Mouse (Mus musculus) forebrain, embryonic 16.5 days (tissue): Measurements from ENCODE around the gene Sema6d. TPM values are rescaled to one million over a fixed set of nuclear protein-coding genes. Genes with fewer than 3 reads are reported as not detected.

Source experiments
- ATAC-seq: fragments of 200-750 bp; cut with Nextera tagmentation; 2 replicates; pipeline ENCODE4 v1.8.0; 2017; ENCODE audit warnings: mild to moderate bottlenecking, moderate library complexity
- H3K27ac ChIP-seq: fragments of 300-500 bp; sonication (generic); 2 replicates; pipeline ENCODE4 v1.5.1; 2014; ENCODE audit warnings: low read length, control low read depth
- H3K27me3 ChIP-seq: fragments of 300-500 bp; sonication (generic); replicated peaks from 2 replicates; pipeline ENCODE4 v1.6.1; 2014; ENCODE audit warnings: low read length; ENCODE audit not compliant: control insufficient read depth, insufficient read depth
- H3K36me3 ChIP-seq: fragments of 300-500 bp; sonication (generic); 2 replicates; pipeline ENCODE4 v1.6.1; 2014; ENCODE audit not compliant: control insufficient read depth, insufficient read depth
- H3K4me1 ChIP-seq: fragments of 300-500 bp; sonication (generic); replicated peaks from 2 replicates; pipeline ENCODE4 v1.6.1; 2014; ENCODE audit warnings: low read length; ENCODE audit not compliant: control insufficient read depth, insufficient read depth
- H3K4me2 ChIP-seq: fragments of 300-500 bp; sonication (generic); 2 replicates; pipeline ENCODE4 v1.6.1; 2014; ENCODE audit warnings: mild to moderate bottlenecking, low read length, control low read depth
- H3K4me3 ChIP-seq: fragments of 300-500 bp; sonication (generic); replicated peaks from 2 replicates; pipeline ENCODE4 v1.5.1; 2014; ENCODE audit warnings: mild to moderate bottlenecking, low read length, control low read depth
- H3K9ac ChIP-seq: fragments of 300-500 bp; sonication (generic); replicated peaks from 2 replicates; pipeline ENCODE4 v1.6.1; 2014; ENCODE audit warnings: low read depth, low read length, control low read depth
- H3K9me3 ChIP-seq: fragments of 300-500 bp; sonication (generic); 2 replicates; pipeline ENCODE4 v1.6.1; 2016; ENCODE audit warnings: low read length; ENCODE audit not compliant: control insufficient read depth
- WGBS: fragments of 180-500 bp; shearing (Covaris S2); extraction: QIAGEN DNeasy Blood & Tissue Kit; methylation state at CpG from one replicate; pipeline ENCODE4 v1.1.7; 2014; 5-methylcytosine and 5-hydroxymethylcytosine counted together
- polyA plus RNA-seq: library from polyadenylated mRNA; unstranded; fragments of >200 nt; fragmentation: Nextera tagmentation; extraction: Ambion mirVana; gene quantifications from 2 replicates; pipeline ENCODE4 v1.2.1, GENCODE M21; 2015

Gene Sema6d
- polyA plus RNA-seq, 1 experiment from 2014 or later: 32.2 TPM

DNA sequence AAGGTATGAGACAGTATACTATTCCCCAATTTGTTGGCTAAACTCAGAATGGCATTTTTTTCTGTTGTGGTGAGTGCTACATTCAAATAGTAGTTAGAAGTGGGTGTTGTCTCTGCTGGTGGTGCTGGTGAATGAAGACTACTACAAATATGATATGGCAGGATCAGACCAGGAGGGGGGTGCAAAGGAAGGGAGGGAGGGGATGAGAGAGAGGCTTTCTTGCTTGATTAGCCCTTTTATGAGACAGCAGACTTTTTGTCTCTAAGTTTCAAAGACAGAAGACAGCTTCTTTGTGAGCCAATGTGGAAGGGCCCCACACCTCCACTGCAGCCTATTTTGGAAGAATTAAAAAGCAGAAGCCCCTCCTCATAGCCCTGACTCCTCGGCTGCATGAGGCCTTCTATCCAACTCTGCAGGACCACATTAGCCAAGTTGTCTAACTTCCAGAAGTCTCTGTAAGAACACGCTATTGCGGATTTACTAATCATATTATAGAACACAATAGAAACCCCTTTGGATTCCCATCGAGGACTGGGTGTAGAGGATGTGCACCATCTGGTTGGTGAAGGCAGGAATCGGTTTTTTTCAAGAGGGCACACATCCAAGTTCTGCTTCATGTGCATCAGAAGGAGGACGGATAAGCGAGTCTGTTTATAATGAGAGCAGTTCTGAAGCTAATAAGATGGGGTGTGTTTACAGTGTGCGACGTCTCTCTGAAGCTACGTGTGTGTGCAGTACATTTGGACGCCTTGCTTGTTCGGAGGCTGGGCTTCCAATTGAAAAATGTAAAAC, 400.4 kb downstream of the Sema6d start:
- Histone ChIP-seq H3K4me2 (no peak overlapping the region), H3K9me3 (no peaks in the 10 kb centered on the region), H3K36me3 (no peaks in the 10 kb centered on the region), H3K4me3 (no peak overlapping the region), H3K9ac (no peak overlapping the region), H3K4me1 (peaks cover 8% of the 10 kb centered on the region), H3K27me3 (no peaks in the 10 kb centered on the region), H3K27ac (peak overlapping the region; percentile 59)
- WGBS: 27% methylated on average over 12 of the region's 12 CpGs
- ATAC-seq: peak; percentile 95

GRCm38 (mm10) chr2:124495751-124496150, 406.0 kb downstream of the Sema6d start:
- ATAC-seq: peak; percentile 45
- H3K4me1 ChIP-seq: peaks cover 4% of the 10 kb centered on the region
- H3K4me2 ChIP-seq: no peak overlapping the region
- WGBS: 50% methylated on average over 1 of the region's 1 CpGs
- no peaks in the 10 kb centered on the region for H3K9me3 ChIP-seq
- no peak overlapping the region for H3K27ac ChIP-seq
- H3K4me3 ChIP-seq: no peak overlapping the region
- H3K9ac ChIP-seq: no peak overlapping the region
- H3K27me3 ChIP-seq: no peaks in the 10 kb centered on the region
- H3K36me3 ChIP-seq: no peaks in the 10 kb centered on the region

DNA sequence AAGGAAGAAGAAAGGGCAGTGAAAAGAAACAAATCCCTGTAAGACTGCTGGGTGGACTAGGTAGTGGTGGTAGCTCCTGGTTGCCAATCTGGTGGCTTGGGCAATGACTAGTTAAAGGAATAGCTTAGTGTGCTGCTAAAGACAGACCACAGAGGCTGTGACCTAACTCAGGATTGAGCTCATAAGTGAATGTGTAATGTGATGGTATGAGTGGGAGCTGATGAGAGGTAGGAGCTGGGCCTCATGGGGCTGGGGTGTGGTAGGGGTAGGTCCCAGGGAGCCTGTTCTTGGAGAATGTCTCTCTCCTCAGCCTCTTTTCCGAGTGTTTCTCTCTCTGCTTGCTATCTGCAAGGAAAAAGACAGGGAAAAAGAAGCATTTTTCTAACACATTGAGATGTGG, 409.9 kb downstream of the Sema6d start:
- H3K9me3 ChIP-seq: no peaks in the 10 kb centered on the region

GRCm38 (mm10) chr2:124505784-124506489, 416.2 kb downstream of the Sema6d start:
- H3K27ac ChIP-seq: no peak overlapping the region
- no peaks in the 10 kb centered on the region for H3K36me3 ChIP-seq
- peak; percentile 62; the same call in 1 of the 2 replicates for ATAC-seq
- peaks cover 3% of the 10 kb centered on the region; the same call in 1 of the 2 replicates for H3K4me1 ChIP-seq
- no peak overlapping the region for H3K4me3 ChIP-seq
- no peak overlapping the region for H3K9ac ChIP-seq
- WGBS: 14% methylated on average over 4 of the region's 4 CpGs
- H3K4me2 ChIP-seq: no peak overlapping the region
- H3K9me3 ChIP-seq: no peaks in the 10 kb centered on the region
- no peaks in the 10 kb centered on the region for H3K27me3 ChIP-seq

More for the DNA sequence above, 409.9 kb downstream of the Sema6d start:
- Histone ChIP-seq H3K36me3 (no peaks in the 10 kb centered on the region), H3K4me2 (no peak overlapping the region), H3K9ac (no peak overlapping the region), H3K27me3 (no peaks in the 10 kb centered on the region), H3K4me3 (no peak overlapping the region), H3K4me1 (peaks cover 4% of the 10 kb centered on the region), H3K27ac (no peak overlapping the region)
- no peak for ATAC-seq
- 92% methylated on average over 1 of the region's 1 CpGs for WGBS

GRCm38 (mm10) chr2:124507804-124508203, 418.0 kb downstream of the Sema6d start:
- H3K9me3 ChIP-seq: no peaks in the 10 kb centered on the region
- ATAC-seq: no peak
- H3K36me3 ChIP-seq: no peaks in the 10 kb centered on the region
- no peak overlapping the region for H3K27ac ChIP-seq
- H3K27me3 ChIP-seq: no peaks in the 10 kb centered on the region
- H3K4me2 ChIP-seq: no peak overlapping the region
- no peak overlapping the region for H3K4me3 ChIP-seq
- peaks cover 3% of the 10 kb centered on the region; the same call in 1 of the 2 replicates for H3K4me1 ChIP-seq
- 92% methylated on average over 4 of the region's 4 CpGs for WGBS
- no peak overlapping the region for H3K9ac ChIP-seq

DNA sequence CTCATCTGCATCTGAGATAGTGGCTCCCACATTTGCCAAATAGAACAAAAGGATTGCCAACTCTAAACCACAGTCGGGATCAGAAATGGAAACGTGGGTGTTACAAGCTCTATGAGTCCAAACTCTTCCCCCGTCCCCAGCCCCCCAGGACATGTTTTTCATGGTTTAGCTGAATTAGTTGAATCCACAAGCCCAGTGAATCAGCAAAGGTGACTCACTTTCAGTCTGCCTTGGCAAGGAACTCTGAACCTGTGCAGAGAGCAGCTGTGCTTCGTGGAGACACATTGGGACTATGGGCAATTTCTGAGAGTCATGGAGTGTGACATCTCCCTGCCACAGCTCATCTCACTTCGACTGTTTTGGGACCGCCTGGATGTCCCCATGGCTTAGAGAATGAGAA, 419.7 kb downstream of the Sema6d start:
- no peak overlapping the region for H3K4me2 ChIP-seq
- no peaks in the 10 kb centered on the region for H3K27me3 ChIP-seq
- WGBS: 80% methylated on average over 6 of the region's 6 CpGs
- no peaks in the 10 kb centered on the region for H3K9me3 ChIP-seq
- H3K4me3 ChIP-seq: no peak overlapping the region
- no peak overlapping the region for H3K27ac ChIP-seq
- no peak for ATAC-seq
- peaks cover 3% of the 10 kb centered on the region; the same call in 1 of the 2 replicates for H3K4me1 ChIP-seq
- H3K9ac ChIP-seq: no peak overlapping the region
- no peaks in the 10 kb centered on the region for H3K36me3 ChIP-seq

- Histone ChIP-seq H3K9me3 (no peaks in the 10 kb centered on the region), H3K9ac (no peak overlapping the region), H3K4me3 (no peak overlapping the region), H3K4me1 (no peaks in the 10 kb centered on the region), H3K27ac (no peak overlapping the region), H3K4me2 (no peak overlapping the region), H3K36me3 (no peaks in the 10 kb centered on the region), H3K27me3 (no peaks in the 10 kb centered on the region)
- 86% methylated on average over 10 of the region's 10 CpGs for WGBS
- ATAC-seq: no peak
Observed at GRCm38 (mm10) chr2:124511826-124512225, 422.1 kb downstream of the Sema6d start.

GRCm38 (mm10) chr2:124522426-124522825, 432.7 kb downstream of the Sema6d start:
- no peak for ATAC-seq
- no peak overlapping the region for H3K4me2 ChIP-seq
- peaks cover 11% of the 10 kb centered on the region; the same call in 1 of the 2 replicates for H3K4me1 ChIP-seq
- 54% methylated on average over 3 of the region's 3 CpGs for WGBS
- no peaks in the 10 kb centered on the region for H3K9me3 ChIP-seq
- H3K9ac ChIP-seq: no peak overlapping the region
- H3K36me3 ChIP-seq: no peaks in the 10 kb centered on the region
- no peak overlapping the region for H3K4me3 ChIP-seq
- no peak overlapping the region for H3K27ac ChIP-seq
- H3K27me3 ChIP-seq: no peaks in the 10 kb centered on the region

DNA sequence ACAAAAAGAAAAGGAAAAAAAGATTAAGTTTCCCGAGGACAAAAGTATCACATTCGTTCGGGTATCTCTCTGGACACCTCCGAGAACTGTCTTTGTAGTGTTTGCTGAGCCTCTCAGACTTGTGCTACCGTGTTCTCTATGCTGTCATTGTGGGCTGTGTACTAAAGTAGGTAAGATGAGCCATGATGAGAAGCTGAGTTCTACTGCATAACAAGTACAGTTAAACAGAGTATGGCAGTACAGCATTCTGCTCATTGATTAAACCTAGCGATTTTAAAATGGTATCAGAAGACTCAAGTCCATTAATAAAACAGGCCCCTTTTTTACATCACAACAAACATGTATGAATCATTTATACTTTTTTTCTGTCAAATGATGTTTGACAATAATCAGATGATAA, 433.9 kb downstream of the Sema6d start:
- ATAC-seq: peak; percentile 57
- Histone ChIP-seq H3K4me3 (no peak overlapping the region), H3K9me3 (no peaks in the 10 kb centered on the region), H3K9ac (no peak overlapping the region), H3K4me2 (no peak overlapping the region), H3K27ac (no peak overlapping the region; the same call in 1 of the 2 replicates), H3K36me3 (no peaks in the 10 kb centered on the region), H3K27me3 (no peaks in the 10 kb centered on the region), H3K4me1 (peaks cover 11% of the 10 kb centered on the region; the same call in 1 of the 2 replicates)
- WGBS: 77% methylated on average over 6 of the region's 6 CpGs
